Mouse (Mus musculus): ENCODE measurements around the gene Pmvk.

DNA sequence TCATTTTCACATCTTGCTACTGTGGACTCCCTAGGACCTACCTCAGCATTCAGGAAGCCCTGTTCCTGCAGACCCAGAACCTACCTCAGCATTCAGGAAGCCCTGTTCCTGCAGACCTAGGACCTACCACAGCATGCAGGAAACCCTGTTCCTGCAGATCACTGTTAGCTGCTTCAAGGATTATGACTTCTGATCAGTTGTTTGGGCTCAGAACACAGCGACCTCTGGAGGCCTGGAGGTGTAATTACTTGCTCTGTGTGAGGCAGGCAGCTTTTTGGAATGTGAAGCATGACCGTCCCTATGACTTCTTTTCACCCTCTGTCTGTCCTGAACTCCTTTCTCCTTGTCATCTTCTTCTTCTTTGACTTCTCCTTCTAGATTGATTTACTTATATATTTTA lies 27.1 kb downstream of the Pmvk start:
- peak; percentile 16; the same call in 1 of the 2 replicates for TF ChIP-seq CTCF (IDR thresholded peaks at IDR 0.05; ENCODE audit: borderline replicate concordance, insufficient read depth, low read depth, low read length)
- no peak for TF ChIP-seq POLR2A (IDR thresholded peaks at IDR 0.05; ENCODE audit: borderline replicate concordance, insufficient read depth, low read length)
